Mouse (Mus musculus): Measurements from ENCODE around the gene Grin3a.
"Not testable (repeated sequence)": the region's sequence is repeated elsewhere in the genome, so short reads cannot be mapped to it uniquely, and the experiment has no call there.

The Grin3a gene

DNA sequence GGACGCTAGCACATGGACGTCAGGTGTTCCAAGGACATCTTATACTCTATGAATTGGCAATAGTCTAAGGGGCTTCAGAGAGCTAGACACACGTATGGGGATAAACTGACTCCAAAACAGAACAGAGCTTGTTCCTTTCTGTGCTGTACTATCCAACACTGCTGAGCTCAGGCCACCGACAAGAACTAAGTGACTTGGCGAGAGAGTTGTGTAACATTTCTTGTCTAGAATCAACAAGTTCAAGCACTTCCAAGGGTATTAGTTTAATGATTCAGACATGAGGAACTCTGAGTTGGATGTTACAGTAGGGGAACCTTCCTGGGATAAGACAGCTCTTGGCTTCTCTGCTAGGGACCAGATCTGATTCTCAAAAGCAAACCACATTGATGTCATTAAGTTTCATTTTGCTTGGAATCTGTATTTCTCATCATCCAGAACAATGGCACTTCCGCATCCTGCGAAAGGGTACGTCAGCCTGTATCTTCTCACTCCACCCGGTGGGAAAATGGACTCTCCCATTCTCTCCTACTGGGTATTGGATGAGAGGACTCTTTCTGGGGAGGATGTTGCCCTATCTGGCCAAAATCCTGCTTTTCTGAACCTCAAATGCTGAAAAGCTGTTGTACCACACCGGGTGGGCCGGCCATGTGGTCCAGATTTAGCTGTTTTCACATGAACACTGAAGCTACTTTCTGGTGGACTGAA, 165.2 kb downstream of the Grin3a start:
- DNase-seq: no peak

DNA sequence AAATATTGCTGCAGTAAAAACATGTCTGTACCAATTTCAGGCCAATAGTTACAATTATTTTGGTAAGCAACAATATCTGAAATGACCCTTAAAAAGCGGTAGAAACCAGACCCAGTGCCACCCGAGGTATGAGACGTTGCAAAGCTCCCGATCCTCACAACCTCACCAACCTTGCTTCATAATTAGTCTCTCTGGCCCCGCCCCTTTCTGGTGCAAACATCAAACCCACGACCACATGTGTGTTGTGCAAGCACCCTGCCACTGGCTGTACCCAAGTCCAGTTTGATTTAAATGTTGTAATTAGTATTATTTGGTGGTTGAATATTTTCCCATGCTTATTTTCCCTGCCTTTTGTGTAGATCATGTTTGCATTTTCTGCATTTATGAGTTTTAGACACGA, 168.8 kb downstream of the Grin3a start:
- no peak for DNase-seq

DNA sequence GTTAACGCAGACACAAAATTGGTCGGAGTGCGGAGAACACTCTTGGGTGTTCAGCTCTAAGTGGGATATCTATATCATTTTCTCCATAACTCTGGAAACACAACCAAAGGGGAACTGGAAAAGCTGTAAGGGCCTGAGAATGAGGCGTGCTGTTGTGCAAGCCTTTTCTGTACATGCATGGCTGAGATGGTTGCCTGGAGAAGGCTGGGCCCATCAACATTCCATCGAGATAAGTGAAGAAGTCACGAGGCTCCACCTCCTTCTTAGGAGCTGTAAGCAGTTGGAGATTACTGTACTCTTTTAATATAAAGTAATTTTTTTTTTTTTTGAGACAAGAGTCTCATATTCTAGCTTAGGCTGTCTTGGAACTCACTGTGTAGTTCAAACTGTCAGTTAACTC, 169.5 kb downstream of the Grin3a start:
- no peak for DNase-seq

DNA sequence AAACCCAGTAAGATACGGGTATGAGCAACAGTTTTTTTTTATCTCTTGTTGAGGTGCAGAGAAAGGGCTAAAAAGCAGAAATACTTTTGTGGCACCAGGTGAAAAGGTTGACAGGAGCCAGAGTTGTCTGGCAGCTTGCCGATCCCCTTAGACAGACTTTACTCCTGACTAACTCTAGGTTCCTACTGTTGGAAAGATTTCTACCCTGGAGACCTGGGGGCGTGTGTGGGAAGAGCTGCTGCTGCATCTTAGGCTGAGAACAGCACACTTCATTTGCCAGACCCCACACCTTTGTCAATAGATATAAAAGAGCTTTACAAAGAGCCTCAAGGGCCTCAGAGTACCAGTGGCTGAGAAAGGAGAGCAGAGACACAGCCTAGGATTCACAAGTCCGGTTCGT, 180.7 kb downstream of the Grin3a start:
- no peak for DNase-seq

DNA sequence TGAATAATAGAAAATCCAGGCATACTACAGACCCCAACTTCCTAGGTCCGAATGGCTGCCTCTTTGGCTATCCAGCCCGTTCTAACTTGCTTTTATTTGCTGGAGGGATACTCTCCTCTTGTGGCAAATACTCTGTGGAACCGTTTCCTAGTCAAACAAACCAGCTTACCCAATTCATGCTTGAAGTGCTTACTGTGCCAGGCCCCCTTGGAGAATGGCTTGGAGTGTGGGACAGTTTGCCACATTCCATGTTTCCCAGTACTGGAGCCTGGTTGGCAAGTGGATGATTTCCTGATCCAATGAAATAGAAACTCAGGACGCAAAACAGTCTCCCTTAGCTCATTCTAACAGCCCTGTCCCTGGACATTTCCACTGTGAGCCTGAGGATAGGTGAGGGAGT, 183.3 kb downstream of the Grin3a start:
- DNase-seq: no peak

DNA sequence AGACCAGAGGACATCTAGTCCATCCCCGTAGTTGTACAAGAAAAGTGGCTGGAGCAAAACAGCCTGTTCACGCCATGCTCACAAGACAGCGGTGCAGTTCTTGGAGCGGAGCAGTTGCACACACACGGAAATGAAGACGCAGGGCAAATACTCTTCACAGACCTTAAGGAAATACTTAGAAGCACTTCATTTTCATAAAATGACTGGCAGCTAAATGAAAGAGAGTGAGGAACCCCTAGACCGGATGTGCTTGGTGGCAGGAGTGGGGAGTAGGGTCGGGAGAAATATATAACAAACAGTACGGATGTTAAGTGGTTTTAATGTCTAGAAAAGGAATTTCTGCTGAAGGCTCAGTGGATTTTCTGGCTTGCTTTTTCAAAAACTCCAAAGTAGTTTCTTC, 183.9 kb downstream of the Grin3a start:
- DNase-seq: no peak

DNA sequence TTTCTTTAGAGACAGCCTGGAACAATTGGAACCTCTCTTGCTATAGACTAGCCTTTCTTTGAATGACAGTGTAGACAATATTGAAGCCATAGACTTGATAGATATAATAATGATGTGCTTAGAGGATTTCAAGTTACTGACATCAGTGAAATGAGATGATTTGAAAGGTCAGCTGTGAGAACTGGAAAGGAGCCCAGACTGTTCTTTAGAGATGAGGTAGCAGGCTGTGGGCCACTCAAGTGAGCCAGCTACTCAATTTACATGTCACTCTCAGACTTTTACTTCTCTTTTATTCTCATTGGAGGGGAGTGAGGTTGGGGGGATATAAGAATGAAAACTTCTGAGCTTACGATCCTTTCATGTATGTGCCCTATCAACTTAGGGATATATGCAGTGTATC, 186.1 kb downstream of the Grin3a start:
- no peak for DNase-seq

DNA sequence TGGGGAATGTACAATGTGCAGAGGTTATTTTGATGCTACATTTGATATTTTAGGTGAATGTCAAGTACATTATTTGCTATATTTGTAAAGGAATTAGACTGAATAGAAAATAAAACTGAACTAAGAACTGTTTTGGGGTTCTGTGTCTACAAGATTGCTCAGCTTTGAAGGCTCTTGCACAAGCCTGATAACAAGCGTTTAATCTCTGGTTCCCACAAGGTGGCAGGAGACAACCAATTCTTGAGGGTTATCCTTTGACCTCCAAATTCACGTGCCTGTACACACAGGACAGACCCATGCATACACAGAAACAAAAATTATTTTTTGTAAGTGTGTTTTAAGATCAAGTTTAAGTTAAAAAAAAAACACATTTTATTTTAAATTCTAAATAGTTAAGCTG, 205.6 kb downstream of the Grin3a start:
- no peak for DNase-seq

DNA sequence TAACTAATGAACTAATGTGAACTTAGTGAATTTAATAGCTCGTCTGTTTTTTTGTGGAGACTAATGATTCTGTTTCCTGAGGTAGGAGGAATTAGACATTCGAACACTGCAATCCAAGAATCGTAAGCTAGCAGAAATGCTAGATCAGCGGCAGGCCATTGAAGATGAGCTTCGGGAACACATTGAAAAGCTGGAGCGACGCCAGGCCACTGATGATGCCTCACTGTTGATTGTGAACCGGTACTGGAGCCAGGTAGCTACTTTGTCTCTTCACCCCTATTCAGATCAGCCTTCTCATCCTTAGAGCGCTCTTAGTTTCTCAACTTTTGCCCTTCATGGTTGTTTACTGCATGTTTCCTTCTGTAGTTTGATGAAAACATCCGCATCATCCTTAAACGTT, 207.7 kb downstream of the Grin3a start:
- DNase-seq: no peak

DNA sequence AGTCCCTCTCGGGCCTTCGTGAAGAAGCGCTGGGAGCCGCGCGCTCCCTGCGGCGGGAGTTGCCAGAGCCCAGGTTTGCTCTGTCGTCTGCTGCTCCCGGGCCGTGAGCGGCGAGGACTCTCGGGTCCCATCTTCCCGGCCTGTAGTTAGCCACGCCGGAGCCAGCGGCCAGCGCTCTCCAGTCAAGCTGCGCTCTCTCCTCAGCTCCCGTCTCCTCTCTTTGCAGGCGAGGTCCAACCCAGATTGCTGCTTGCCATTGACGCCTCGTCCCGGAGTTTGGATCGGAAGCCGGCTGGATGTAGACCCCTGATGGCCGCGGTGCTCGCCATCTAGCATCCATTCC, 213.4 kb downstream of the Grin3a start:
- DNase-seq: no peak

DNA sequence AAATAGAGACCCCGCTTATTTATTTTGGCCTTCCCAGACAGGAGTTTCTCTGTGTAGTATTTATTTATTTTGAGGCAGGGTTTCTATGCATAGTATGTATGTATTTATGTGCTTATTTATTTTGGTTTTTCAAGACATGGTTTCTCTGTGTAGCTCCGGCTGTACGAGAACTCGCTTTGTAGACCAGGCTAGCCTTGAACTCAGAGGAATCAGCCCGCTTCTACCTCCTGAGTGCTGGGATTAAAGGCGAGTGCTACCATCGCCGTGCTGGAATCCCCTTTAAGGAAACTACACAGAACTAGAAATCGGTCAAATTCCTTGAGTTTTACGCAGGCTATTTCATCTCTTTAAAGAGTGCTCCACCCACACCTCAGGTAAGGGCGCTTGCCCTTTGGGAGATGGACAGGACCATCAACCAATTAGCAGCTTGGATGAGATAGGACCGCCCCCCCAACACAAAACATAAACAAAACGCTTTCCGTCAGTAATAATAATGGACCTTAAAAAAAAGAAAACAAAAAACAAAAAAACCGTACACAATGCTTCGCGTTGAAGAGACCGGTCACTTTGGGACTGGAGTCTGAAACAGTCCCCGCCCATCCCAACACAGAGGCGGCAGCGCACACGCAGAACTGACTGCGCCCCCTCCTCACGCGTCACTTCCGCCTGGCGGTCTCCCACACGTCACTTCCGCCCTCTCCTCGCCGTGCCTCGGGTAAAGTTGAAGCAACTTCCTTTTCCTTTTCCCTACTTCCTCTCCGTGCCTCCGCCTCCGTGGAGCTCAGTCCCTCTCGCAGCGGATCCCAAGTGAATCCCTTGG, 214.0 kb downstream of the Grin3a start, which contains the start of gene Rnf20:
Gene Rnf20, plus strand, starts transcription at position 688 of the 820 bp plus-strand sequence.
- peak; percentile 95 for DNase-seq

DNA sequence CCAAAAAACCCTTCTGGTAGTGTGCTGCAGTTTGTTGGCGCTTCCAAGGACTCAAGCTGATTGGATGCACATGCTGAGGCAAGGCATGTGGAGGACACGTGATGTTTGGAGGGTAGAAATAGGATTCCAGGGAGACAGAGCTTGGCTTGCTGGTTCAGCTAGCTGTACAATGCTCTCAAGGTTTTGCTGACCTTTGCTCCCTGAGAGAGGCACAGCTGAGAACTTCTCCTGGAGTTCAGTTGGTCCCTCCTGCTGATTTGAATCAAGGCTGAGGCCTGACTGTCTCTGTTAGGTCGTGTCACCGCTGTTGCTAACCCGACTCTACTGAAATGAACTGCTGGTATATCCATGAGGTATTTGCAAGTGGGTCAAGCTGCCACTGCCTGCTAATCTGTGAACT, 216.6 kb downstream of the Grin3a start:
- no peak for DNase-seq

DNA sequence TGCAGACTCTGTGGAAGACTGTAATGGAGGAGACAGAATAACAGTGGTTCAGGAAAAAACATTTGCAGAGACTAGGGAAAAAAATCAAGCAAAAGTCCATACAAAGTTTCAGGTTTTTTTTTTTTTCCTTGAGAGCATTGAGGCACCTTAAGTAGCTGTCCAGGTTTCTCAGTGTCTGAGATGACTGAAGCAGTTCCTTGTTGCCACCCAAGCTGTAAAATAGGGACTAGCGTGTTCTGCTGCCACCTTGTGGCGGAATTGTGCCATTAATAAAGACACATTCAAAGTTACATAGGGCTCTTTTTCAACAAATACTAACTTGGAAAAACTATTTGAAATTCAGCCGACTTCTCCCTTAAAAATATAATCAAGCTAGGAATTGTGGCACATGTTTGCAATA, 218.6 kb downstream of the Grin3a start:
- peak; percentile 62 for DNase-seq

DNA sequence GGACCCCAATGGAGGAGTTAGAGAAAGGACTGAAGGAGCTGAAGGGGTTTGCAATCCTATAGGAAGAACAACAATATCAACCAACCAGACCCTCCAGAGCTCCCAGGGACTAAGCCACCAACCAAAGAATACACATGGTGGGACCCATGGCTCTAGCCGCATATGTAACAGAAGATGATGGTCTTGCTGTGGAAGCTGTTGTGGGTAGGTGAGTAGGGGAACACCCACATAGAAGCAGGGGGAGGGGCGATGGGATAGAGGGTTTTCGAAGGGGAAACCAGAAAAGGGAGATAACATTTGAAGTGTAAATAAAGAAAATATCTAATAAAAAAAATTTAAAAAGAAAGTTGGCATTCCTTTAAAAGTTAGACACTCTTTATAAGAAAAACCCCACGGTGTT, 220.6 kb downstream of the Grin3a start:
- not testable (repeated sequence) for DNase-seq

DNA sequence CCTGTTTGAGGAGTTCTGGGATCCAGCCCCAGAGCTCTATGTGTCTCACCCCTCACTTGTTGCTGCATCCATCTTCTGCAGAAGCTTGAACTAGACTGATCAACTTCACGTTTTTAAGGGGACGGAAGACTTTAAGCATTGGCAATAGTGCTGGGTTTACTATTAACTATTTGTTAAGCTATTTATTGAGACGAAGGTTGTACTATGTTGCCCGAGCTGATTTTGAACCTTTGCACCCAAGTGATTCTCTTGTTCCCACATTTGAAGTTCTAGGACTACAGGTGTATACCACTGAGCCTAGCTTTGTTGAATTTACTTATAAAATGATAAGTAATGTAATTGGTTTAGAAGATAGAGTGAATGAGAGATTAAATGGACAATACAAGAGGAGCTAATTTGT, 221.6 kb downstream of the Grin3a start:
- no peak for DNase-seq

DNA sequence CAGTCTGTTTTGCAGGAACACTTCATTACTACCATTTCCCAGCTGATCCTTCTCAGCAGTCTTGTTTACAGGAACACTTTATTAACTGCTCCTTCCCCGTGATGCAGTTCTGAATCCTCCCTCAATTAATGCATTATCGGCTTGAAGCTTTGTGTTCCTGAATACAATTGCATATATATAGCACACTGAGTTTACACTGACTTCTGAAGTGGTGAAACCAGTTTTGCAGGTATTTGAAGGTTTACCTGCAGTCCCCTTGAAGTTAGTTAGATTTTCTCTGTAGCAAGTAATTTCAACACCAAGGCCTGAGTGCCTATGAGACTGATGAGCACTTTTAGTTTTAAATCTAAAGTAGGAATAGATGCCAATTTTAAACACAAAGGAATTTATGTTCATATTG, 223.3 kb downstream of the Grin3a start:
- no peak for DNase-seq

DNA sequence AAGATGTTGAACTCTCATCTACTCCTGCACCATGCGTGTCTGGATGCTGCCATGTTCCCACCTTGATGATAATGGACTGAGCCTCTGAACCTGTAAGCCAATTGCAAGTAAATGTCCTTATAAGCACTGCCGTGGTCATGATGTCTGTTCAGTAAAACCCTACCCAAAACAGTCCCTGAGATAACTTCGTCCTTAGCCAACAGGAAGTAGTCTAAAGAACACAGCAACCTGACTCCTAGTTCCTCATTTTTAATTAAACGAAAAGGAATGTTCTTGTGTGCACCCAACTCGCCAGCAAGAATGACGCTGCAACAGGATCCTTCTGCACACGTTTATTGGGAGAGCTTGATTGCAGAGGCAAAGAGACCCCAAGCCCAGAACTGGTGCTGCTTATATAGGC, 225.7 kb downstream of the Grin3a start:
- DNase-seq: not testable (repeated sequence)

DNA sequence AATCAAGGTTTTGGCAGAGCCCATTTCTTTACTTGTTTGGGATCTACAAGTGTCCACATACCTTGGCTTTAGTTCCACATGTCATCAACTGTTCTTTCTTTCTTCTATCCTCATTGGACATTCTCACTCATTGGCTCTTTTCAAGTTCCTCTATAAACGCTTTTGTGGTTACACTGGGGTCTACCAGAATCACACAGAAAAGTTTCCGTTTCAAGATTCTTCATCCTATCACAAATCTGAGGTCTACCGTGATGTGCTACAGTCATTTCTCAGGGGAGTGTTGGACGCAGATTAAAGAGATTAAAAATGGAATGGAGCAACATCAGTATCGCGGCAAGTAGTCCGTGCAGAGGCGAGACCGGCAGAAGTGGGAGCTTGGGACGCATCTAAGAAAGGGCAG, 228.6 kb downstream of the Grin3a start:
- DNase-seq: no peak
